Mouse (Mus musculus) MEL (cell line): ENCODE data around the gene Apoa2. TPM values are rescaled to one million over a fixed set of nuclear protein-coding genes. Genes with fewer than 3 reads are reported as not detected.

Experiments
- DNase-seq: peaks from one replicate; pipeline ENCODE4 v3.0.0; 2011; ENCODE audit warnings: low read depth, low spot score
- H3K27ac ChIP-seq: 2 replicates; pipeline ENCODE4 v1.5.1; 2012; ENCODE audit warnings: low read depth, mild to moderate bottlenecking, control low read depth, low read length, moderate library complexity; ENCODE audit not compliant: control insufficient read depth
- H3K27me3 ChIP-seq, 2 experiments: fragments of 150-350 bp in 1 of 2; sonication (generic) in 1 of 2; 2 replicates each; pipeline ENCODE4 v1.6.1; 2012; ENCODE audit warnings: low read length in 2 of 2, mild to moderate bottlenecking in 2 of 2, improper control_type of control experiment in 1 of 2, moderate library complexity in 1 of 2; ENCODE audit not compliant: insufficient read depth in 2 of 2, control insufficient read depth in 1 of 2
- H3K36me3 ChIP-seq, 2 experiments: 2 replicates each; pipeline ENCODE4 v1.6.1; 2012 to 2014; ENCODE audit warnings: low read length in 2 of 2, improper control_type of control experiment in 1 of 2, inconsistent platforms in 1 of 2, mild to moderate bottlenecking in 1 of 2; ENCODE audit not compliant: insufficient read depth in 2 of 2, control insufficient read depth in 1 of 2
- H3K4me1 ChIP-seq, 2 experiments: fragments of 150-350 bp in 1 of 2; sonication (generic) in 1 of 2; 2 replicates each; pipeline ENCODE4 v1.6.1; 2012; ENCODE audit warnings: low read length in 2 of 2, improper control_type of control experiment in 1 of 2, mild to moderate bottlenecking in 1 of 2; ENCODE audit not compliant: insufficient read depth in 2 of 2, control insufficient read depth in 1 of 2
- H3K4me3 ChIP-seq, 2 experiments: fragments of 150-350 bp in 1 of 2; sonication (generic) in 1 of 2; 2 replicates each; pipeline ENCODE4 v1.5.1; 2012; ENCODE audit warnings: low read depth in 2 of 2, low read length in 2 of 2, mild to moderate bottlenecking in 2 of 2, moderate library complexity in 2 of 2, control low read depth in 1 of 2, improper control_type of control experiment in 1 of 2; ENCODE audit not compliant: control insufficient read depth in 1 of 2, insufficient read depth in 1 of 2
- H3K79me2 ChIP-seq: 2 replicates; pipeline ENCODE4 v1.6.1; 2012; ENCODE audit warnings: mild to moderate bottlenecking, low read length, moderate library complexity; ENCODE audit not compliant: control insufficient read depth, poor library complexity, insufficient read depth
- H3K9ac ChIP-seq: 2 replicates; pipeline ENCODE4 v1.6.1; 2012; ENCODE audit warnings: low read depth, mild to moderate bottlenecking, control low read depth, low read length, moderate library complexity; ENCODE audit not compliant: control insufficient read depth, poor library complexity, severe bottlenecking
- H3K9me3 ChIP-seq: fragments of 150-350 bp; sonication (generic); replicated peaks from 2 replicates; pipeline ENCODE4 v1.6.1; 2012; ENCODE audit warnings: mild to moderate bottlenecking, low read length, improper control_type of control experiment, moderate library complexity; ENCODE audit not compliant: insufficient read depth
- CHD1 ChIP-seq: IDR thresholded peaks from 2 replicates; pipeline ENCODE4 v1.6.1; 2012; ENCODE audit warnings: low read depth, mild to moderate bottlenecking, inconsistent platforms, low read length, improper control_type of control experiment
- CTCF ChIP-seq, 3 experiments: IDR thresholded peaks in 2 of 3; conservative IDR thresholded peaks in 1 of 3; 2 replicates each; pipeline ENCODE4 v1.5.1; 2011 to 2012; ENCODE audit warnings: low read length in 3 of 3, low read depth in 2 of 3, mild to moderate bottlenecking in 2 of 3, improper control_type of control experiment in 1 of 3, inconsistent platforms in 1 of 3, mixed read lengths in 1 of 3, moderate library complexity in 1 of 3; ENCODE audit not compliant: control insufficient read depth in 1 of 3, insufficient read depth in 1 of 3, poor library complexity in 1 of 3, severe bottlenecking in 1 of 3
- E2F4 ChIP-seq: IDR thresholded peaks from 2 replicates; pipeline ENCODE4 v1.6.1; 2011; ENCODE audit warnings: low read depth, low read length, improper control_type of control experiment, borderline replicate concordance
- ELF1 ChIP-seq: IDR thresholded peaks from 2 replicates; pipeline ENCODE4 v1.6.1; 2014; ENCODE audit warnings: low read depth, mild to moderate bottlenecking, inconsistent platforms, low read length, improper control_type of control experiment, moderate library complexity
- EP300 ChIP-seq, 2 experiments: IDR thresholded peaks; 2 replicates each; pipeline ENCODE4 v1.6.1; 2011; ENCODE audit warnings: improper control_type of control experiment in 2 of 2, low read length in 2 of 2, low read depth in 1 of 2, mild to moderate bottlenecking in 1 of 2
- ETS1 ChIP-seq: IDR thresholded peaks from 2 replicates; pipeline ENCODE4 v1.6.1; 2012; ENCODE audit warnings: low read depth, mild to moderate bottlenecking, inconsistent platforms, low read length, improper control_type of control experiment, moderate library complexity
- GABPA ChIP-seq: IDR thresholded peaks from 2 replicates; pipeline ENCODE4 v1.6.1; 2012; ENCODE audit warnings: low read depth, mild to moderate bottlenecking, inconsistent platforms, low read length, improper control_type of control experiment, moderate library complexity
- HCFC1 ChIP-seq: IDR thresholded peaks from 2 replicates; pipeline ENCODE4 v1.6.1; 2012; ENCODE audit warnings: low read depth, mild to moderate bottlenecking, inconsistent platforms, low read length, improper control_type of control experiment, moderate library complexity
- JUND ChIP-seq: IDR thresholded peaks from 2 replicates; pipeline ENCODE4 v1.6.1; 2011; ENCODE audit warnings: low read depth, mild to moderate bottlenecking, improper control_type of control experiment, low read length
- KAT2A ChIP-seq: conservative IDR thresholded peaks from 2 replicates; pipeline ENCODE4 v1.6.1; 2012; ENCODE audit warnings: low read depth, low read length, improper control_type of control experiment, inconsistent platforms
- MAFK ChIP-seq: IDR thresholded peaks from 2 replicates; pipeline ENCODE4 v1.6.1; 2011; ENCODE audit warnings: low read depth, mild to moderate bottlenecking, low read length, improper control_type of control experiment, borderline replicate concordance
- MAX ChIP-seq: IDR thresholded peaks from 2 replicates; pipeline ENCODE4 v1.6.1; 2011; ENCODE audit warnings: low read length, improper control_type of control experiment
- MAZ ChIP-seq: IDR thresholded peaks from 2 replicates; pipeline ENCODE4 v1.6.1; 2012; ENCODE audit warnings: low read depth, mild to moderate bottlenecking, inconsistent platforms, low read length, improper control_type of control experiment
- MEF2A ChIP-seq: IDR thresholded peaks from 2 replicates; pipeline ENCODE4 v1.6.1; 2014; ENCODE audit warnings: low read depth, mild to moderate bottlenecking, inconsistent platforms, low read length, improper control_type of control experiment; ENCODE audit not compliant: poor library complexity, insufficient replicate concordance, severe bottlenecking; ENCODE audit errors: extremely low read depth
- MYB ChIP-seq: IDR thresholded peaks from 2 replicates; pipeline ENCODE4 v1.6.1; 2011; ENCODE audit warnings: mild to moderate bottlenecking, low read depth, low read length, improper control_type of control experiment
- NELFE ChIP-seq: IDR thresholded peaks from 2 replicates; pipeline ENCODE4 v1.6.1; 2011; ENCODE audit warnings: low read depth, low read length, improper control_type of control experiment
- POLR2AphosphoS2 ChIP-seq: IDR thresholded peaks from 2 replicates; pipeline ENCODE4 v1.6.1; 2011; ENCODE audit warnings: low read length, improper control_type of control experiment
- POLR2AphosphoS5 ChIP-seq: IDR thresholded peaks from 2 replicates; pipeline ENCODE4 v1.6.1; 2012; ENCODE audit warnings: low read depth, borderline replicate concordance, mild to moderate bottlenecking, inconsistent platforms, low read length, moderate library complexity, mixed read lengths
- RAD21 ChIP-seq: IDR thresholded peaks from 2 replicates; pipeline ENCODE4 v1.6.1; 2011; ENCODE audit warnings: mild to moderate bottlenecking, low read depth, low read length, improper control_type of control experiment
- SIN3A ChIP-seq: IDR thresholded peaks from 2 replicates; pipeline ENCODE4 v1.6.1; 2012; ENCODE audit warnings: low read length, improper control_type of control experiment, inconsistent platforms
- SMC3 ChIP-seq: IDR thresholded peaks from 2 replicates; pipeline ENCODE4 v1.6.1; 2011; ENCODE audit warnings: low read depth, low read length, improper control_type of control experiment
- TAL1 ChIP-seq: IDR thresholded peaks from 2 replicates; pipeline ENCODE4 v1.6.1; 2012; ENCODE audit warnings: mild to moderate bottlenecking, inconsistent platforms, low read length, moderate library complexity, mixed read lengths
- TBP ChIP-seq: IDR thresholded peaks from 2 replicates; pipeline ENCODE4 v1.8.0; 2011; ENCODE audit warnings: low read depth, low read length, improper control_type of control experiment
- USF1 ChIP-seq: IDR thresholded peaks from 2 replicates; pipeline ENCODE4 v1.6.1; 2014; ENCODE audit warnings: low read depth, mild to moderate bottlenecking, inconsistent platforms, low read length, improper control_type of control experiment, moderate library complexity
- USF2 ChIP-seq, 2 experiments: IDR thresholded peaks; 2 replicates each; pipeline ENCODE4 v1.6.1; 2011 to 2012; ENCODE audit warnings: improper control_type of control experiment in 2 of 2, low read length in 2 of 2, borderline replicate concordance in 1 of 2, inconsistent platforms in 1 of 2, low read depth in 1 of 2, mild to moderate bottlenecking in 1 of 2; ENCODE audit not compliant: insufficient read depth in 1 of 2
- ZC3H11A ChIP-seq: IDR thresholded peaks from 2 replicates; pipeline ENCODE4 v1.6.1; 2012; ENCODE audit warnings: low read depth, mild to moderate bottlenecking, inconsistent platforms, low read length, improper control_type of control experiment
- ZKSCAN1 ChIP-seq: IDR thresholded peaks from 2 replicates; pipeline ENCODE4 v1.6.1; 2012; ENCODE audit warnings: low read depth, mild to moderate bottlenecking, inconsistent platforms, low read length, improper control_type of control experiment, moderate library complexity
- ZMIZ1 ChIP-seq: IDR thresholded peaks from 2 replicates; pipeline ENCODE4 v1.6.1; 2012; ENCODE audit warnings: low read depth, mild to moderate bottlenecking, inconsistent platforms, low read length, improper control_type of control experiment, moderate library complexity
- polyA plus RNA-seq, 2 experiments: library from polyadenylated mRNA; stranded (reverse) in 1 of 2; unstranded in 1 of 2; fragments of >175 nt in 1 of 2; fragments of >200 nt in 1 of 2; gene quantifications; 2 replicates each; pipeline versions ENCODE4 v1.2.1 to v1.2.4; 2012; ENCODE audit warnings: low replicate concordance in 2 of 2, low read depth in 1 of 2; ENCODE audit not compliant: insufficient read length in 2 of 2, insufficient read depth in 1 of 2, missing spikeins in 1 of 2
- total RNA-seq: library from RNA; depleted of rRNA; stranded (reverse); fragments of 300-350 nt; gene quantifications from 2 replicates; pipeline ENCODE4 v1.2.3, GENCODE M21; 2012

The Apoa2 gene
- total and polyA plus RNA-seq, 3 experiments = 0.15 TPM; not detected in 2

- H3K4me1 ChIP-seq = peaks cover 17 to 31% of the 10 kb centered on the region in 2 experiments
- TF ChIP-seq POLR2AphosphoS5 (no peak), MAX (no peak), USF1 (no peak), JUND (no peak), TBP (no peak), HCFC1 (no peak), E2F4 (no peak), GABPA (no peak), MYB (no peak), EP300 (IDR thresholded peaks at IDR 0.05; ENCODE audit: low read depth in 1 of 2, low read length in 2 of 2) (no peak), NELFE (no peak), POLR2AphosphoS2 (no peak), CHD1 (no peak), SIN3A (no peak), CTCF (IDR thresholded peaks at IDR 0.05 in 2 of 3, conservative IDR thresholded peaks at IDR 0.05 in 1 of 3; ENCODE audit: control insufficient read depth in 1 of 3, insufficient read depth in 1 of 3, low read depth in 2 of 3, low read length in 3 of 3, poor library complexity in 1 of 3, severe bottlenecking in 1 of 3) (no peak), KAT2A (no peak), ETS1 (no peak)
Measured at GRCm38 (mm10) chr1:171268341-171268740, 43.5 kb downstream of the Apoa2 start.

GRCm38 (mm10) chr1:171269848-171270572 lies 45.2 kb downstream of the Apoa2 start, which contains the start of gene B4galt3:
B4galt3 (plus strand) TSS chr1:171270328.
- Histone ChIP-seq H3K9me3 (no peaks in the 10 kb centered on the region), H3K27ac (peak within 1 kb of the TSS; percentile 53), H3K4me1 (peaks cover 17 to 30% of the 10 kb centered on the region in 2 experiments), H3K36me3 (peaks cover 0 to 29% of the 10 kb centered on the region in 2 experiments; a peak in 2 of 4 replicates), H3K27me3 (no peaks in the 10 kb centered on the region), H3K4me3 (peak within 1 kb of the TSS; percentile 73 to 89), H3K9ac (peak within 1 kb of the TSS; percentile 75), H3K79me2 (no peaks in the 10 kb centered on the region; the same call in 1 of the 2 replicates)
- DNase-seq = peak; percentile 94
- TF ChIP-seq SIN3A (peak; percentile 87), TAL1 (no peak), ZKSCAN1 (no peak), CTCF (IDR thresholded peaks at IDR 0.05 in 2 of 3, conservative IDR thresholded peaks at IDR 0.05 in 1 of 3; ENCODE audit: control insufficient read depth in 1 of 3, insufficient read depth in 1 of 3, low read depth in 2 of 3, low read length in 3 of 3, poor library complexity in 1 of 3, severe bottlenecking in 1 of 3) (0 out of 6 replicates have a peak, but pooled peaks of 1 of the 3 experiments have one; percentile 3), ZC3H11A (no peak), MAFK (no peak), ZMIZ1 (peak; percentile 97), RAD21 (no peak), USF2 (IDR thresholded peaks at IDR 0.05; ENCODE audit: borderline replicate concordance in 1 of 2, insufficient read depth in 1 of 2, low read depth in 1 of 2, low read length in 2 of 2) (no peak), EP300 (IDR thresholded peaks at IDR 0.05; ENCODE audit: low read depth in 1 of 2, low read length in 2 of 2) (peak in 1 of 2 experiments; percentile 27; a peak in 1 of 4 replicates), GABPA (no peak), POLR2AphosphoS5 (peak; percentile 14; the same call in 1 of the 2 replicates), ELF1 (peak; percentile 66), USF1 (peak; percentile 51; the same call in 1 of the 2 replicates), MAZ (peak; percentile 49; the same call in 1 of the 2 replicates), JUND (no peak), ETS1 (peak; percentile 48; the same call in 1 of the 2 replicates), CHD1 (no peak), SMC3 (no peak), TBP (peak; percentile 78), MEF2A (0 out of 2 replicates have a peak, but pooled peaks have one; percentile 44)

More at GRCm38 (mm10) chr1:171268341-171268740, 43.5 kb downstream of the Apoa2 start:
- H3K79me2 ChIP-seq = no peaks in the 10 kb centered on the region; the same call in 1 of the 2 replicates
- H3K9ac ChIP-seq = no peak overlapping the region
- DNase-seq = no peak
- H3K27ac ChIP-seq = no peak overlapping the region
- no peak overlapping the region for H3K4me3 ChIP-seq
- H3K27me3 ChIP-seq = no peaks in the 10 kb centered on the region
- H3K9me3 ChIP-seq = no peaks in the 10 kb centered on the region
- peaks cover 0 to 31% of the 10 kb centered on the region in 2 experiments; a peak in 2 of 4 replicates for H3K36me3 ChIP-seq
